Mouse (Mus musculus) kidney, adult 2 months (tissue): ENCODE data around the gene Nell2.

Source experiments
- CTCF ChIP-seq: fragments of 200-500 bp; conservative IDR thresholded peaks from 2 replicates; pipeline ENCODE4 v1.5.1; 2011; ENCODE audit warnings: low read depth, mild to moderate bottlenecking, control low read depth, low read length, moderate library complexity, mixed read lengths; ENCODE audit not compliant: insufficient read depth, insufficient read length
- POLR2A ChIP-seq: fragments of 200-500 bp; IDR thresholded peaks from one replicate; pipeline ENCODE4 v1.6.1; 2011; ENCODE audit warnings: low read depth, low read length, control low read depth

DNA sequence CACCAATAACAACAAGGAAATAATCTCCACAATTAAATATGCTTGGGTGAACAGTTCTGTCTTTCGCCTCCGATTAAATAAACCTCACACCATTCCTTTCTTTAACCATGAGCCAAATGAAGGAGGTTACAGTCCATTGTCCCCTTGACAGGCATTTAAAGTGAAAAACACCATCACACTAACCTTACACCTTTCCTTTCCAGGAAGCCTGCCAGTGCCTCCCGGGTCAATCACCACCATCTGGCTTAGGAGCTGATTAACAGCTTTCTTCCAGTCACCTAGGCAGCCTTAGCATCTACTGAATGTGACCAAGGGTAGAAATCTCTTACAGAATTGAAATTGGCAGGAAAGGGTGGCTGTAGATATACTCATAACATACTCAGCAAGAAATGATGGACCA lies 371.5 kb downstream of the Nell2 start:
- TF ChIP-seq POLR2A: no peak
- no peak for TF ChIP-seq CTCF
